Mouse (Mus musculus) urinary bladder, adult 18-20 months (tissue): ENCODE data around the gene Prelid1.

Experiments used
- DNase-seq, 2 experiments: peaks; one replicate each; pipeline ENCODE4 v3.0.0; 2022; ENCODE audit warnings: low spot score in 2 of 2, mixed read lengths in 2 of 2

Gene Prelid1

GRCm38 (mm10) chr13:55319931-55320533 is at the start of gene Prelid1:
TSS of gene Prelid1 (plus strand) at chr13:55320500.
- no peak for DNase-seq

GRCm38 (mm10) chr13:55277203-55277602 is 43.1 kb upstream of the Prelid1 start:
- no peak for DNase-seq

GRCm38 (mm10) chr13:55277646-55278045 is 42.7 kb upstream of the Prelid1 start:
- no peak for DNase-seq

GRCm38 (mm10) chr13:55288854-55289253 is 31.4 kb upstream of the Prelid1 start:
- no peak for DNase-seq

- no peak for DNase-seq
Measured at GRCm38 (mm10) chr13:55296760-55297159, 23.5 kb upstream of the Prelid1 start.

GRCm38 (mm10) chr13:55300913-55301312 is 19.4 kb upstream of the Prelid1 start:
- DNase-seq, result no peak

- no peak for DNase-seq
Measured at GRCm38 (mm10) chr13:55312028-55312630, 8.2 kb upstream of the Prelid1 start.

GRCm38 (mm10) chr13:55313051-55313450 is 7.2 kb upstream of the Prelid1 start:
- no peak for DNase-seq

- no peak for DNase-seq
Measured at GRCm38 (mm10) chr13:55314891-55315412, 5.3 kb upstream of the Prelid1 start.

GRCm38 (mm10) chr13:55318351-55318750 is 1.9 kb upstream of the Prelid1 start:
- DNase-seq, result no peak

- peak; percentile 80 for DNase-seq
Measured at GRCm38 (mm10) chr13:55321434-55322129, 1.3 kb downstream of the Prelid1 start, which contains the start of gene Rab24. TSS of gene Rab24 (minus strand) at chr13:55321946.

GRCm38 (mm10) chr13:55322130-55322825 is 2.0 kb downstream of the Prelid1 start:
- no peak for DNase-seq

GRCm38 (mm10) chr13:55325596-55325995 is 5.3 kb downstream of the Prelid1 start:
- DNase-seq, result no peak

- DNase-seq, result no peak
Measured at GRCm38 (mm10) chr13:55327169-55327568, 6.9 kb downstream of the Prelid1 start.

- DNase-seq, result peak; percentile 60 to 76
Measured at GRCm38 (mm10) chr13:55327633-55328032, 7.3 kb downstream of the Prelid1 start.

- DNase-seq, result no peak
Measured at GRCm38 (mm10) chr13:55328171-55328570, 7.9 kb downstream of the Prelid1 start.

GRCm38 (mm10) chr13:55328641-55329040 is 8.3 kb downstream of the Prelid1 start:
- no peak for DNase-seq

GRCm38 (mm10) chr13:55329109-55329682 is 8.9 kb downstream of the Prelid1 start:
- no peak for DNase-seq

GRCm38 (mm10) chr13:55329683-55330566 is 9.6 kb downstream of the Prelid1 start, which contains the start of gene Mxd3:
TSS of gene Mxd3 (minus strand) at chr13:55329823.
- peak; percentile 55 to 85 for DNase-seq

- no peak for DNase-seq
Measured at GRCm38 (mm10) chr13:55330567-55331400, 10.5 kb downstream of the Prelid1 start.
